In genomic region chr5:114688703-114689102, GRCm38 (mm10) we compare ENCODE assay signal across 20 mouse cellular contexts. TPM values are rescaled to one million over a fixed set of nuclear protein-coding genes. Genes with fewer than 3 reads are reported as not detected.
DNase-seq lines count a peak whose midpoint lies in the region; ATAC-seq lines count a peak whose summit lies in the region.
"Had no signal": no experiment of that assay in that cellular context is flagged by ENCODE, and none has a peak within 500 bp of the region (broad histone marks: within the 10 kb centered on the region; RNA-seq: fewer than 3 reads in every experiment).

No protein-coding gene starts in this region.

- H3K9ac ChIP-seq in hindbrain, embryonic 16.5 days (ENCODE audit: low read depth, low read length), result no peak overlapping the region
- H3K9ac ChIP-seq in hindbrain, embryonic 13.5 days, result no peak overlapping the region
- 0 out of 2 replicates have a peak overlapping the region, but pooled peaks have one; percentile 24 for H3K9ac ChIP-seq in embryonic facial prominence, embryonic 12.5 days
- H3K9ac ChIP-seq in neural tube, embryonic 15.5 days (replicated peaks), result no peak overlapping the region
- H3K9ac ChIP-seq: liver, postnatal 0 days had no signal

- no peaks in the 10 kb centered on the region for H3K36me3 ChIP-seq in hindbrain, embryonic 16.5 days (ENCODE audit: control insufficient read depth, insufficient read depth, low read length)
- H3K36me3 ChIP-seq in hindbrain, embryonic 13.5 days, result no peaks in the 10 kb centered on the region
- H3K36me3 ChIP-seq in megakaryocyte, embryonic 14.5 days (replicated peaks; ENCODE audit: low read length), result peaks cover 10% of the 10 kb centered on the region
- no peaks in the 10 kb centered on the region for H3K36me3 ChIP-seq in embryonic facial prominence, embryonic 12.5 days
- H3K36me3 ChIP-seq in neural tube, embryonic 15.5 days, result no peaks in the 10 kb centered on the region
- H3K36me3 ChIP-seq: heart, embryonic 10.5 days had no signal

- H3K27me3 ChIP-seq in hindbrain, embryonic 16.5 days (replicated peaks; ENCODE audit: control insufficient read depth, insufficient read depth, low read length), result no peaks in the 10 kb centered on the region
- H3K27me3 ChIP-seq in hindbrain, embryonic 13.5 days, result peaks cover 4% of the 10 kb centered on the region
- H3K27me3 ChIP-seq in megakaryocyte, embryonic 14.5 days (replicated peaks), result peaks cover 12% of the 10 kb centered on the region
- no peaks in the 10 kb centered on the region for H3K27me3 ChIP-seq in embryonic facial prominence, embryonic 12.5 days
- no peaks in the 10 kb centered on the region for H3K27me3 ChIP-seq in neural tube, embryonic 15.5 days (replicated peaks)

- ATAC-seq in hindbrain, embryonic 16.5 days, result no peak
- ATAC-seq in hindbrain, embryonic 13.5 days (ENCODE audit: low FRiP score), result no peak
- ATAC-seq in megakaryocyte, adult 5-6 weeks (ENCODE audit: poor library complexity, severe bottlenecking), result no peak
- no peak for ATAC-seq in embryonic facial prominence, embryonic 12.5 days (ENCODE audit: insufficient number of reproducible peaks, insufficient read depth, low FRiP score, low TSS enrichment)
- no peak for ATAC-seq in neural tube, embryonic 15.5 days (ENCODE audit: low FRiP score)
- no peak for ATAC-seq in frontal cortex, adult (ENCODE audit: low TSS enrichment)
- ATAC-seq: forebrain, embryonic 16.5 days; inflammation-experienced regulatory T-cells, adult 6 months; liver, postnatal 0 days had no signal

- no peak overlapping the region for H3K27ac ChIP-seq in hindbrain, embryonic 16.5 days (ENCODE audit: low read depth, low read length)
- H3K27ac ChIP-seq in hindbrain, embryonic 13.5 days, result no peak overlapping the region
- no peak overlapping the region for H3K27ac ChIP-seq in embryonic facial prominence, embryonic 12.5 days
- no peak overlapping the region for H3K27ac ChIP-seq in neural tube, embryonic 15.5 days (replicated peaks)
- H3K27ac ChIP-seq: heart, embryonic 10.5 days; kidney, postnatal 0 days had no signal

- no peaks in the 10 kb centered on the region for H3K9me3 ChIP-seq in hindbrain, embryonic 16.5 days (ENCODE audit: control insufficient read depth, low read length)
- no peaks in the 10 kb centered on the region for H3K9me3 ChIP-seq in hindbrain, embryonic 13.5 days
- H3K9me3 ChIP-seq in megakaryocyte, embryonic 14.5 days, result no peaks in the 10 kb centered on the region
- no peaks in the 10 kb centered on the region for H3K9me3 ChIP-seq in embryonic facial prominence, embryonic 12.5 days
- H3K9me3 ChIP-seq in neural tube, embryonic 15.5 days (replicated peaks), result no peaks in the 10 kb centered on the region
- H3K9me3 ChIP-seq: heart, embryonic 10.5 days had no signal

- no peak overlapping the region for H3K4me3 ChIP-seq in hindbrain, embryonic 16.5 days (ENCODE audit: low read length)
- no peak overlapping the region for H3K4me3 ChIP-seq in hindbrain, embryonic 13.5 days
- H3K4me3 ChIP-seq in megakaryocyte, embryonic 14.5 days (replicated peaks), result peak overlapping the region; percentile 5
- H3K4me3 ChIP-seq in embryonic facial prominence, embryonic 12.5 days, result no peak overlapping the region
- H3K4me3 ChIP-seq in neural tube, embryonic 15.5 days (replicated peaks), result no peak overlapping the region

- DNase-seq in lung, postnatal 14 days, result no peak
- DNase-seq: B cell, adult 2 months; cerebellum, adult 18-20 months; gastrocnemius, postnatal 10 days; heart, postnatal 14 days; liver, postnatal 0 days; lung, postnatal 4 days; right cerebral cortex, postnatal 14 days had no signal

- H3K4me2 ChIP-seq in hindbrain, embryonic 16.5 days (ENCODE audit: low read length), result peak overlapping the region; percentile 21; the same call in 1 of the 2 replicates
- H3K4me2 ChIP-seq in hindbrain, embryonic 13.5 days, result no peak overlapping the region
- H3K4me2 ChIP-seq in embryonic facial prominence, embryonic 12.5 days (replicated peaks), result no peak overlapping the region
- H3K4me2 ChIP-seq in neural tube, embryonic 15.5 days, result peak overlapping the region; percentile 87; the same call in 1 of the 2 replicates

- WGBS in hindbrain, embryonic 16.5 days, result 79% methylated on average over 13 of the region's 13 CpGs
- 85% methylated on average over 13 of the region's 13 CpGs for WGBS in hindbrain, embryonic 13.5 days
- 78% methylated on average over 13 of the region's 13 CpGs for WGBS in embryonic facial prominence, embryonic 12.5 days
- 80% methylated on average over 13 of the region's 13 CpGs for WGBS in neural tube, embryonic 15.5 days

- peaks cover 18% of the 10 kb centered on the region for H3K4me1 ChIP-seq in hindbrain, embryonic 16.5 days (ENCODE audit: control insufficient read depth, insufficient read depth, low read depth, low read length)
- peaks cover 24% of the 10 kb centered on the region for H3K4me1 ChIP-seq in hindbrain, embryonic 13.5 days (replicated peaks)
- peaks cover 65% of the 10 kb centered on the region for H3K4me1 ChIP-seq in megakaryocyte, embryonic 14.5 days
- H3K4me1 ChIP-seq in embryonic facial prominence, embryonic 12.5 days, result peaks cover 27% of the 10 kb centered on the region
- peaks cover 25% of the 10 kb centered on the region for H3K4me1 ChIP-seq in neural tube, embryonic 15.5 days

RNA-seq across cellular contexts. Expression of gene Gltp, which starts 2.1 kb away (rescaled TPM):
- 49.9 and 53.4 TPM in 2 replicates for polyA plus RNA-seq in hindbrain, embryonic 16.5 days (2015; fragmentation: Nextera tagmentation; extraction: Ambion mirVana)
- 41.5 and 42.9 TPM in 2 replicates for polyA plus RNA-seq in hindbrain, embryonic 13.5 days (2015; fragmentation: Nextera tagmentation; extraction: Ambion mirVana)
- 38.6 and 56.2 TPM in 2 replicates for polyA plus RNA-seq in megakaryocyte, embryonic 14.5 days (2012; ENCODE audit: insufficient read depth, low replicate concordance)
- total RNA-seq in megakaryocyte, adult 5-6 weeks (2015), result 268 and 269 TPM in 2 replicates
- total RNA-seq in megakaryocyte, adult 5-6 weeks (2017), result 135 and 141 TPM in 2 replicates
- polyA plus RNA-seq in embryonic facial prominence, embryonic 12.5 days (2016; fragmentation: Nextera tagmentation; extraction: Ambion mirVana), result 63.0 and 64.5 TPM in 2 replicates
- 39.2 and 69.0 TPM in 2 replicates for polyA plus RNA-seq in neural tube, embryonic 15.5 days (2015; fragmentation: Nextera tagmentation; extraction: Ambion mirVana)

RNA-seq across cellular contexts. Expression of gene Tchp, which starts 18.9 kb away (rescaled TPM):
- 15.6 and 16.9 TPM in 2 replicates for polyA plus RNA-seq in hindbrain, embryonic 16.5 days (2015; fragmentation: Nextera tagmentation; extraction: Ambion mirVana)
- polyA plus RNA-seq in hindbrain, embryonic 13.5 days (2015; fragmentation: Nextera tagmentation; extraction: Ambion mirVana), result 18.3 and 21.1 TPM in 2 replicates
- polyA plus RNA-seq in megakaryocyte, embryonic 14.5 days (2012; ENCODE audit: insufficient read depth, low replicate concordance), result 7.0 and 10.0 TPM in 2 replicates
- total RNA-seq in megakaryocyte, adult 5-6 weeks (2015), result 2.6 and 3.0 TPM in 2 replicates
- total RNA-seq in megakaryocyte, adult 5-6 weeks (2017), result 6.9 and 7.6 TPM in 2 replicates
- 18.8 and 21.7 TPM in 2 replicates for polyA plus RNA-seq in embryonic facial prominence, embryonic 12.5 days (2016; fragmentation: Nextera tagmentation; extraction: Ambion mirVana)
- polyA plus RNA-seq in neural tube, embryonic 15.5 days (2015; fragmentation: Nextera tagmentation; extraction: Ambion mirVana), result 14.1 and 15.6 TPM in 2 replicates

RNA-seq across cellular contexts. Expression of gene Trpv4, which starts 30.5 kb away (rescaled TPM):
- 2.3 and 3.0 TPM in 2 replicates for polyA plus RNA-seq in hindbrain, embryonic 16.5 days (2015; fragmentation: Nextera tagmentation; extraction: Ambion mirVana)
- polyA plus RNA-seq in hindbrain, embryonic 13.5 days (2015; fragmentation: Nextera tagmentation; extraction: Ambion mirVana), result 0.53 and 0.65 TPM in 2 replicates
- polyA plus RNA-seq in megakaryocyte, embryonic 14.5 days (2012; ENCODE audit: insufficient read depth, low replicate concordance), result 1.5 and 2.1 TPM in 2 replicates
- 1.5 TPM in 2 replicates for total RNA-seq in megakaryocyte, adult 5-6 weeks (2015)
- total RNA-seq in megakaryocyte, adult 5-6 weeks (2017), result 0.94 and 1.8 TPM in 2 replicates
- 3.2 and 3.5 TPM in 2 replicates for polyA plus RNA-seq in embryonic facial prominence, embryonic 12.5 days (2016; fragmentation: Nextera tagmentation; extraction: Ambion mirVana)
- 1.4 and 1.6 TPM in 2 replicates for polyA plus RNA-seq in neural tube, embryonic 15.5 days (2015; fragmentation: Nextera tagmentation; extraction: Ambion mirVana)
- total RNA-seq: monocyte, adult 5-6 weeks had no signal

Comparison
In these comparisons a context has a peak if more than half of its experiments do, and no peak if none do; other contexts are left out.
1. H3K4me2 ChIP-seq: peak in hindbrain, embryonic 16.5 days (single experiment) and neural tube, embryonic 15.5 days (single experiment); none in hindbrain, embryonic 13.5 days (single experiment) and embryonic facial prominence, embryonic 12.5 days (single experiment).